Mouse (Mus musculus) right cerebral cortex, postnatal 10 days (tissue): ENCODE measurements around the gene Atp6v0e.

Experiments
- DNase-seq, 2 experiments: peaks; one replicate each; pipeline ENCODE4 v3.0.0; 2021; ENCODE audit warnings: low spot score in 2 of 2

Atp6v0e gene

GRCm38 (mm10) chr17:26686334-26687000 lies 23.4 kb downstream of the Atp6v0e start:
- DNase-seq: no peak

GRCm38 (mm10) chr17:26688795-26689735 lies 26.0 kb downstream of the Atp6v0e start:
- peak; percentile 72 to 82 for DNase-seq

DNA sequence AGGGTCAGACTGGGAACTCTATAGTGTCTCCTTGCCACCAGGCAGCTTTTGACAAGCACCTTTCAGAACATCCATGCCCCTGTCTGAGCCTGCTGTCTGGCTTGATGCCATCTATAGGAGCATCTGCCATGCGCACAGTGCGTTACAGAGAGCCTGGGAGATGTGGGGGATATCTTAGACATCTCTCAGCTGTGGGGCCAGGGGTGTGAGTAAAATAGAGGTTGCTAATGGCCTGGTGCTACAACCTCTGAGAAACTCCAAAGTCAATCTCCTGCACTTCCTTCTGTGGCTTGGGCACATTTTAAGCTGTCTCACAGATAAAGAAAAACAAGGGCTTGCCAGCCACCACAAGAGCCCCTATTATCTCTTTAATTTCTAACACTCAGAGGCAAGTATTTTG lies 26.8 kb downstream of the Atp6v0e start:
- no peak for DNase-seq

DNA sequence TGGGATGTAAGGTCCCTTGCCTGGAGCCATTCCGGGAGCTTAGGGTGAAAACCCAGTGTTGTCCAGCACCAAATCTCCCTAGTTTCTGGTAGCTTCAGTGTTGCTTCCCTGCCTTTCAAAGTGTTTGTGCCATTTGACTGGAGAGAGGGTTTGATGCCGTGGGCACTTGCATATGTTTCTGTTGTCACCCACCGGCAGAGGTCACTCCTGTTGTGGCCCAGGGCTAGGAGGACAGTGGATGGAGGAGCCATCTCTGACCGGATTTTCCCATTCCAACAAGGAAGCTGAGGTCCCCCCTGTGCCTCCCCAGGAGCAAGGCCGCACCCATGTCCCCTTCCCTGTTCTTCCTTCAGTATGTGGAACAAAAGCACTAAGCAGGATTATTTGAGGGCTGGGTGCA lies 27.2 kb downstream of the Atp6v0e start:
- DNase-seq: no peak

DNA sequence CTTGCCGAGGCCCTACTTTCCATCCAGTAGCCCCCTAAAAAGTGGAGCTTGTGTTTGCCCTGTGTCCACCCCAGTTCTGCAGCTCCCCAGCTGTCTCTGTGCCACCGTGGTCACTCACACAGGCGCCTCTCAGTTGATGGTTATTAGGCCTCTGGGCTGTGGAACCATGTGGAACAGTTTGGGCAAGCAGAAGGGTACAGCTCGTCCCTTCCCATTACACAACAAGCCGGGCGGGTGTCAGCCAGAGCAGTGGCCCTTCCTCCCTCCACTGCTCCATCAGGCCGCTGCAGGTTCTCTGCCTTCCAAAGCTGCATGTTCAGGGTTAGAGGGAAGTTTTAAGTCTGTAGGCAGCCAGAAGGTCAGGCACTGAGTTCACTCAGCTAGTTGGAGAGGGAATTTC lies 28.1 kb downstream of the Atp6v0e start:
- DNase-seq: no peak

- no peak for DNase-seq
Observed at GRCm38 (mm10) chr17:26693424-26693823, 30.4 kb downstream of the Atp6v0e start.

GRCm38 (mm10) chr17:26694171-26694570 lies 31.1 kb downstream of the Atp6v0e start:
- no peak for DNase-seq

DNA sequence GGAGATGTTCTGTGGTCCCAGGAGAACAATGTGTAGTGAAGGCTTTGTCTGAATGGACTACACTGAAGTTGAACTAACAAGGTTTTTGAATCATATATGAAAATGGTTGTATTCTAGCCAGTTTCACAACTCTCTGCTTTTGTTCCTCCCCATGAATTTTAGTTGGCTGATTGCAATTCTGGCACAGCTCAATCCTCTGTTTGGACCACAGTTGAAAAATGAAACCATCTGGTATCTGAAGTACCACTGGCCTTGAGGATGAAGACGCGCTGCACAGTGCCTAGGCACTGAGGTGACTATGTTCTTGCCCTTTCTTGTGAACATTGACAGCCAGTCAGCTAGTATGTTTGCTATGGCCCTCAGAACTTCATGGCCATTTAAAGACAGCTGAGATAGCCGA lies 32.2 kb downstream of the Atp6v0e start:
- no peak for DNase-seq

DNA sequence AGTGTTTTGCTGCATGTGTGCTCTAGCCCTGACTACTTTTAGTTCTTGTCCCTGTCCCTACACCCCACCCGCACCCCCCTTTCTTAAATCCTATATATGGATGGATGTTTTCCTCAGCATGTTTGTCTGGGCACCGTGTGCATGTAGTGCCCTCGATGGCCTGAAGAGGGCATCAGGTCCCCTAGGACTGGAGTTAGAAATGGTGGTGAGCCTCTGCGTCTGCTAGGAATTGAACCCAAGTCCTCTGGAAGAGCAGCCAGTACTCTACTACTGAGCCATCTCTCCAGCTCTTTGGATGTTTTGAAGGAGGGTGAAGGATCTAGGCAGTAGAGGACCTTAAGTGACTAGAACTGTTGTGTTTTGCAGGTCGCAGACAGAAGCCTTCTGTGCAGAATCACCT lies 35.8 kb downstream of the Atp6v0e start:
- DNase-seq: no peak

GRCm38 (mm10) chr17:26699819-26700616 lies 37.0 kb downstream of the Atp6v0e start:
- DNase-seq: no peak

GRCm38 (mm10) chr17:26701565-26701964 lies 38.5 kb downstream of the Atp6v0e start:
- no peak for DNase-seq

DNA sequence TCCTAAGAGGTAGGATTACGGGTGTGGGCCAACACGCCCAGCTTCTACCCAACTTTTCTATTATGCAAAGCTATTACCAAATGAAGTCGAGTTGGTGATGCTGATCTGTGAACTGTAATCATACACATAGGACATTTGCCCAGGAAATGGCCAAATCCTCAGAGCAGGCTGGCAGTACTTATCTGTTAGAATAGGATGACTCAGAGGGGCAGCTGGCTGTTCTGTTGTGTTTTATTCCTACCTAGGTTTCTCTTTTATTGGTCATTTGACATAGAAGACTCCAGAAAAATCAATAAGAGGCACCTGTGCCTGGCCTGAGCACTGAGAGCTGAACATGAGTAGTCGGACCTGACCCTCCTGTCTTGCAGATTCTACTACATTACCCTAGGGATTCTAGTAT lies 39.6 kb downstream of the Atp6v0e start:
- DNase-seq: no peak

DNA sequence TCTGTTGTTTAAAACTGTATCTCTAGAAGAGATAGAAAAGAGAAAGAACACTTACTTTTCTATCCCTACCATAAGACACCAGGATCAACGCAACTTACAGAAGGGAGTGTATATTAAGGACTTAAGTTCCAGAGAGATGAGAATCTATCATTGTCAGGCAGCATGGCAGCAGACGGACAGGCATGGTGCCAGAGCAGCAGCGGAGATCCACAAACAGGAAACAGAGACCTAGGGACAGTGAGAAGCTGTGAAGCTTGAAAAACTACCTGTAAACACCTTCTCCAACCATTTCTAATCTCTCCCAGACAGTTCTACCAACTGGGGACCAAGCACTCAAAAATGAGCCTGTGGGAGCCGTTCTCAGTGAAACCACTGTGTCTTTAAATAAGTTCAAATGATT lies 40.6 kb downstream of the Atp6v0e start:
- no peak for DNase-seq

DNA sequence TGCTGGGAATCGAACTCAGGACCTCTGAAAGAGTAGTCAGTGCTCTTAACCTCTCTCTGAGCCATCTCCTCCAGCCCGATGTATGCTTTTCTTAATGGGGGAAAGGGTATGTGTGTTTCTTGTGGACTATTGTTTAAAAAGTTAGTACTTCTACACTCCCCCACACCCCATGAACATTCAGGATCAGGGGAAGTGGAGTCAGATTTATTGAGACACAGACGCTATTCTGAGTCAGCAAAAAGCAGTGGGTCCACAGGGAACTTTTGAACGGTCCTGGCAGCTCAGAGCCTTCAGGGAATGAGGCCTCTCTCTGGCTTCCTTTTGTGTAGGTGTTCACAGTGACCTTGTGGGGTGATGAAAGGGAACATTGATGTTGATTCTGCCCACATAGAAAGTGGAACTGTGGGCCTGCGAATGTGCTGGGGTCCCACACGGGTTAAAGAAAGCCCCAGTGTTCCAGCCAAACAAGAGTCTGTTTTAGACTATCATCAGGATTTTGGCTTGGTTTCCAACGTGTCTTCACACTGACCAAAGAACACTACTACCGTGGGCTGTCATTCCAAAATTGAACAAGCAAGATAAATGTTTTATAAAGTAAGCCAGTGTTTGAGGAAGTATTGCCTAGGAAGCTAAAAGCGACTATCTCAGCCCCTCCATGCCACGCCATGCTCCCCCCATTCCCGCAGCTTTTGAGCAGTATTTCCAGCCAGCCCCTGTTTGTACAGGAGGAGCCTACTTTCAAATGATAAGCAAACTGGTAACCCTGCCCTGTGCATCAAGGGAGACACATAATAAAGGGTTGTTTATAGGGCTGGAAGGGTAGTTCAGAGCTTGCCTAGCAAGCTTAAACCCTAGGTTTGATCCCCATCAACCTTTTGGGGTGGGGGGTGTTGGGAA lies 42.7 kb downstream of the Atp6v0e start:
- DNase-seq: peak; percentile 39 to 53

GRCm38 (mm10) chr17:26707066-26707465 lies 44.0 kb downstream of the Atp6v0e start:
- no peak for DNase-seq

DNA sequence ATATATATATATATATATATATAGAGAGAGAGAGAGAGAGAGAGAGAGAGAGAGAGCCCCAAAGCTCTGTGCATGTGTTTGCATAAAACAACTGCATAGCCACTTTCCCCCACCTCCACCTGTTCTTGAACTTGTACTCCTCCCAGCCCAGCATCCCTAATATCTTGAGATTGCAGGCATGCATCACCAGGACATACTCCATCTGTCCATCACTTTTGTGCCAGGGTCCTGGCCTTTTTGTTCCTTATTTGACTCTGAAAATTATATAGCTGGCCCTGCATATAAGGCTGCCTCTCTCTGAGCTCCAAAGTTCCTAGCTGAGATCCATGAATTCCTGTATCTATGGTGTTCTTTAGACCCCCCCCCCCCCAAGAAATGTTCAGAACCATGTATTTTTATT lies 45.5 kb downstream of the Atp6v0e start:
- no peak for DNase-seq

DNA sequence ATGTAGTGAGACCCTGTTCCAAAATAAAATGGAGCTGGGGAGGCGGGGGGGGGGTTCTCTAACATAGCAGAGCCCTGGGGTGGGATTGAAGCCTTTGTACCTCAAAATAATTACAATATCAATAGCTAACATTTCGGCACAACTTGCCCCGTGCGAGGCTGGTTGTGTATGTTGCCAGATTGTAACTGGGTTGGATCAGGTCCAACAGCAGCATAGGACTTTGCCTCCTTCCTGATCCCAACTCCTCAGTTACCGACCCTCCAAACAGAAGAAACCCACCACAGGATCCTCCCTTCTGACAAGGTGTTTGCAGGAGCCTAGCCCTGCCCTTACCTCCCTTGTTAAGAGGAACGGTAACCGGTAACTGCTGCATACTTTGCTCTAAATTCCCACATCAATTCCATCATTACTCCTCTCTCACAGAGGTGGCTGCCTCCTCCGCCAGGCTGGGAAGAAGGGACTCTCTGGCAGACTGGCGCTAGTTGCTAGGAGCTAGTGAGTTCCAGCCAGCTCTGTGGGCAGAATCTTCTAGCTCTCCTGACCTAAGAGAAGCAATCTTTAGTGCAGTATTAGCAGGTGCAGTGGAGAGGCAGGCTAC lies 46.1 kb downstream of the Atp6v0e start:
- no peak for DNase-seq

DNA sequence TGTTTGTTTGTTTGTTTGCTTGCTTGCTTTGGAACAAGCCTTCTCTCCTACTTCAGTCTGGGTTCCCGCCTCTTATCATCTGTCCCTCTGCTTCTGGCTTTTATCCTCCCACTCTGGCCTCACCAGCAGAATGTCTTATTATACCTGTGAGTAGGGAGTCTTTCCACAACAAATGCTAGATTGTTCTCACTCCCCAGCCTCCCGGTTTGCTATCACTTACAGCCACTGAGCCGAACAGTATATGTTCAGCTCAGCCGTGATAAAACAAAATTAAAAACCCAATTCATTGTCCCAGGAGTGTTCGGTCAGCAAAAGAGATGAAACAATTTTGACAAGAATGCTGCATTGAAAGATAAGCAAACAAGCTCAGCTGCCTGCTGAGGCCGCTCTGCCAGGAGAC lies 47.0 kb downstream of the Atp6v0e start:
- DNase-seq: no peak

- DNase-seq: peak; percentile 99
Observed at GRCm38 (mm10) chr17:26715271-26715758, 52.3 kb downstream of the Atp6v0e start, which contains the start of gene Crebrf. Gene Crebrf, plus strand, starts transcription at chr17:26715650.

DNA sequence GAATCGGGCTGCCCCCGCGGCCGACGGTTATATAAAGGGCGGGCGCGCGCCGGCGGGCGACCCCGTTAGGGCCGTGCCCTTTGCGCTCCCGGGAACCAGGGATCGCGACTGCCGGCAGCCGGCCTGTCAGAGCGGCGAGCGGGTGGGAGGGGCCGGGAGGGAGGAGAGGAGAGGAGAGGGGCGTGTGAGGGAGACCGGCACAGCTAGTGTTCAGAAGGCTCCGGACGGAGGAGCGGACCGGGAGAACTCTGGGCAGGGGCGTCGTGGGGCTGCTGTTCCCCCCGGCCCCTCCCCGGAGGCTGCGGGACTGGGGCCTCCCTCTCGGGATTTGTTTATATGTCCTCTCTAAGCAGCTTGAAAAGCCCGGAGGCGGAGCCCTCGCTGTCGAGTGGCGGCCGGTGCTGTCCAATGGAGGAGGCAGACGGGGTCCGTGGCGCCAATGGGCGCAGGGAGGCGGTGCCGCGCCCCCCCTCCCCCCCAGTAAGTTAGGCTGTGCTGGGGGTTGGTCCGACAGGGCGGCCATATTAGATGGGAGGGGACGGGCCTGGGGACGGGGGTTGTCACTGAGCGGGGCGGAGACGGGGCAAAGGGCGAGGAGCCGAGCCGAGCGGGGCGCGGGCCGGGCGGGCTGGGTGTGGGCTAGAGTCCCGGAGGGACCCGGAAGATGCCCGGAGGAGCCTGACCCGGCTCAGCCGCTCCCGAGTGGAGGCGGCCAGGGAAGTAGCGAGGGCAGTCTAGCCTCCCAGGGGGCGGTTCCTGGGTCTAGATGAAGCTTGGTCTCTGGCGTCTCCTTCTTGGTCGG lies 53.1 kb downstream of the Atp6v0e start:
- DNase-seq: peak; percentile 97
